Mouse (Mus musculus) yolk sac, embryonic 10.5 days (tissue): ENCODE measurements around the gene Cbx8.

Source experiments
- DNase-seq: peaks from one replicate; pipeline ENCODE4 v3.0.0-alpha.2; 2017; ENCODE audit warnings: low spot score

Gene Cbx8

DNA sequence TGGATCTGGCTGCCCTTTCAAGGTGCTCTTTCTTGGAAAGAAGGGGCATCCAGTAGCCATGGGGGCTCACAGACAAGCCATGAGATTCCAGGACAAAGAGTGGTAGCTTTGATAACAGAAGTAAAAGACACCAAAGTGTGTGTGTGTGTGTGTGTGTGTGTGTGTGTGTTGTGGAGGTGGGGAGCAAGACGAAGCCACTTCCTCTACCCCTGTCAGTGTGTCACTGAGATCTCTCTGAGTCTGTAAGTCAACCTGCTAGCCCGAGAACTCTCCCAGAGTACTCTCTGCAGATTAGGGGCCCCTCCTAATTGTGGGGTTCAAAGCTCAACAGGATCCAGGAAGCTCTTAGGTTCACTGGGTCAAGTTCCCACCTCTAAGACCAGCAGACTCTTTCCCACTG, 9.6 kb upstream of the Cbx8 start:
- no peak for DNase-seq

DNA sequence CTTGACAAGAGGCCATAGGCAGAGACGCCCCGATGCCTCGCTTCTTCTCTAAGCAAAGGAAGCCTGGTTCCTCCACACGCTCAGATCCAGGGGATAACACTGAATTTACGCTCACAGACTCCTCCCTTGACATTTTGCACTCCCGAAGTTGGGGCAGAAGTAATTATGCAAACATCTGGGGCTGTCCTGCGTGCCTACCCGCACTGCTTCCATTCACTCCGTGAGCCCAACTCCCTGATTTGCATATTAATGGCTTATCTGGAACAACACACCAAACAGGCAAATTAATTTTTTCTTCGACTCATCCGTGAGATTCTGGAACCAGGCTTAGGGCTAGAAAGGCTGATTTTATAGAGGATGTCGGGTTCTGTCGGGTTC, 7.4 kb upstream of the Cbx8 start:
- DNase-seq = no peak

GRCm38 (mm10) chr11:119047261-119048132, 6.7 kb upstream of the Cbx8 start:
- no peak for DNase-seq

GRCm38 (mm10) chr11:119046601-119047245, 6.0 kb upstream of the Cbx8 start:
- no peak for DNase-seq

GRCm38 (mm10) chr11:119044551-119045337, 4.0 kb upstream of the Cbx8 start:
- no peak for DNase-seq

- DNase-seq = no peak
Measured at GRCm38 (mm10) chr11:119043761-119044550, 3.2 kb upstream of the Cbx8 start.

- no peak for DNase-seq
Measured at GRCm38 (mm10) chr11:119043273-119043540, 2.4 kb upstream of the Cbx8 start.

DNA sequence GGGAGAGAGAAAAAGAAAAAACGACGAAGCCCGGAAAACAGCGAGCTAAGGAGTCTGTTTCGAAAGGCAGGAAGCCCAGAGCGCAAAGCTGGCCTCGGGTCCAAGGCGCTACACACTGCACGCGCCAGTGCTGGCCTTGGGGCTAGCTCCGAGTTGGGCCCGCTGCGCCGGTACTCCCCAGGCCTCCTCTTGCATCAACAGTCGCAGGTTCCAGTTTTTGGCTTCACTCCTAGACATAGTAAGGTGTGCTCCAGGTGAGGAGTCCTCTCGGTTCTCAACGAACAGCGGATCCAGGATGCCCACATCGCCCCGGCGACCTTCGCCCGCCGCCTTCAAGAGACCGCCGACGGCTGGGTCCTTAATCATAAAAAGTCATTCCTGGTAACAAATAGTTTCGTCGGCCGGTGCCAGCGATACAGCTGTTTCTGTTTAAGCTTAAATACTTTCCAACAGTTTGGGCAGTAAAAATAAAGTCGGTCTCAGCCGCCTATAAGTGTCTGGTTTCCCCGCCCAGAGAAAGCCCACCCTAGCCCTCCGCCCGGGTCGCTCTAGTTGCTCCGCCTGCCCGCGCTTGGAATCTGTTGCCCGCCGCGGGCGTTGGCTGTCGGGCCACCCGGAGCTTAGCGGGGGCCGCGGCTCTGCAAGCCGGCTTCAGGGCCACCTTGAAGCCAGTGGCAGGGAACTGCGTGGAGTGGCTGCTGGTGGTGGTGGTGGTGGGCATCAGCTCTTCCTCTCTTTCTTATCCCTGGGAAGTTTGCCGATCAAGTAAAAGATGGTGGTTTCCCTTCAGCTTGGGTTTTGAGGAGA, 1.9 kb upstream of the Cbx8 start:
- no peak for DNase-seq

GRCm38 (mm10) chr11:119041750-119042465, 1.1 kb upstream of the Cbx8 start:
- no peak for DNase-seq

DNA sequence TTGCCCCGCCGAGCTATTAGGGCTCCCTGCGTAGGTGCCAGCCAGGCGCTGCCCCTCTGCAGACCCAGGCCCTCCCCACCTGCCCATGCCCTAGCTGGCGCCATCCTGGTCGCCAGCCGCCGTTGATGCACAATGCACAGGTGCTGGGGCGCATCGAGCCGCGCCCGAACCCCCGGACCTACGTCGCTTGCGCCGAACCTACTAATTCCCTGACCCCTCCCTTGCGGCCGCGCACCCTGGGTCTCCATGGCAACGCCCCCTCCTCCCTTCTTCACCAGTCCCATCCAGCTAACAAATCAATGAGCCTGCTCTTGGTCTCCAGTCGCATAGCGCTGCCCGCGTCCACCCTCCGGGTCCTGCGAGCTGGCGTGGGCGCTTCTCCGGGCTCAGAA, 552 bp upstream of the Cbx8 start:
- no peak for DNase-seq

DNA sequence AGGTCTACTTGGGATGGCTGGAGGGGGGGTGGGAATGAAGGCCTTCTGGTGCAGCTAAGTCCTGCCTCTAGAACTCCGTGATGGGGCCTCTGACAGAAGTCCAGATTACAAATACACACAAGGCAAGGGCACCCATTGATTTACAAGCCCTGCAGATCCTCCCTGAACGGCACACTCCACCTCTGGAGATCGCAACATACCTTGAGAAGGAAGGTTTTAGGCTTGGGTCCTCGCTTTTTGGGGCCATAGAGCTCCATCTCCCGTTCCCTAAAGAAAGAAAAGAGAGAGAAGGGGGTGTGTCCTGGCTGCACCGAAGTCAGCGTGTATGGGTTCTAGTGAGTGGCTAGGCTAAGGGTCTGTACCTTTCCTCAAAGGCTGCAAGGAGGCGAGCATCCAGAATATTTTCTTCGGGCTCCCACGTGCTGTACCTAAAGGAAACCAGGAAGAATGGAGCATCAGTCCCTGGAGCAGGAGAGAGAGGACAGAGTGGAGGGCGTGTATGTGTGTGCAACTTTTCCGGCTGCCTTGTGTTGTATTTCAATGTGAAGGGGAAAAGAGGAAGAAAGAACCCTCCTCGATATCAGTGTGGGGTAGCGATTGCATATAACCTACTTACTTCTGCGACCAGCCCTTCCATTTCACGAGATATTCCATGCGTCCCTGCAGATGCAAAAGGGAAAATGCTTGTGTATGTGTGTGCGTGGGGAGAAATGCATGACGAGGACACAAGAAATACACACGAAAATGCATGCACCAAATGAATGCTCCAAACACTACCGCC, 847 bp downstream of the Cbx8 start:
- no peak for DNase-seq

DNA sequence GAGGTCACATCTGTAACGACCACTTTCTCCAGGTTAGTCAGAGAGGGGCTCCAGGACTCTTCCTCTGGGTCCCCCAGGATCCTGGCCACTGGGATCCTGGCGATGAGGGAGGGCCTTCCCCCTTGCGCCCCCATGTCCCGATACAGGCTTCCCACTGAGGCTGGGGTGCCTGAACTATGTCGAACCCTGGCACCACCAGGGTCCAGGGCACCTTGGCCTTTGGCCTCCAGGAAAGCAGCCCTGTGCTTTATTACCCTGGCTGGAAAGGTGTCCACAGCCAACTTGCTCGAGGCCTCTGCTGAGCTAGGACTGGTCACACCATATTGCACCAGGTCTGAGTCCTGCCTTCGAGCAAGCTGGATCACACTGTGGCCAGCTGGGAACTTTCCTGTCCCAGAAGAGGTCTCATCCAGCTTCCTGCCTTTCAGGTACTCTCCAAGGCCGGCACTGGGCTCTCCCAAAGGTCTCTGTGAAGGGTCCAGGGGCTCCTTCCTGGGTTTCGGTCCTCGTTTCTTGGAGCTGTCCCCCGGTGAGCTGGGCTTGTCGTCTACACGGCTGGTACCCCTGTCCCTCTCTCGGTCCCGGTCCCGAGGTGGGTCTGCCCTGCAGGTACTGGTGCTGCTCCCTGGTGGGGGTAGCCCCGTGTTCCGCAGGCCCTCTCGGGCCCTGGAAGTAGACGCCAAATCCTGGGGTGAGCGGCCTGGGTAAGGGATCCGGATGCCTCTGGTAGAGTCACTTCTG, 1.9 kb downstream of the Cbx8 start:
- no peak for DNase-seq

GRCm38 (mm10) chr11:119037780-119038401, 2.9 kb downstream of the Cbx8 start:
- no peak for DNase-seq

GRCm38 (mm10) chr11:119036934-119037779, 3.6 kb downstream of the Cbx8 start:
- DNase-seq = no peak

DNA sequence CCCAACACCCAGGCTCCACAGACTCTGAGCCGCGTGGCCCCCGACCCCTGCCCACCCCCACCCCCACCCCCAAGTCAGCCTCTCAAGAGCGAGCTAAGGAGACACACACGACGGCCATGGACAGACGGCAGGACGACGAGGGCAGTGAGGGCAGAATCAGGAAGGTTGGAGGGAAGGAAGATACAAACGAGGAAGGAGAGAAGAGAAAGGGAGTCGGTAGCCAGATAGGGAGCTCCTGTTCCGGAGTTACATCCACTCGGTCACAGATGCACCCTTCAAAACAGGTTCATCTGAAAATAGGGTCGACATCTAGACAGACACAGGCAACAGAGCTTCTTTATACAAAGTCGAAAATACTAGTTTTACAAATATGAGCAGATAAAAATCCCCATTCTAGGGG, 4.3 kb downstream of the Cbx8 start:
- no peak for DNase-seq

DNA sequence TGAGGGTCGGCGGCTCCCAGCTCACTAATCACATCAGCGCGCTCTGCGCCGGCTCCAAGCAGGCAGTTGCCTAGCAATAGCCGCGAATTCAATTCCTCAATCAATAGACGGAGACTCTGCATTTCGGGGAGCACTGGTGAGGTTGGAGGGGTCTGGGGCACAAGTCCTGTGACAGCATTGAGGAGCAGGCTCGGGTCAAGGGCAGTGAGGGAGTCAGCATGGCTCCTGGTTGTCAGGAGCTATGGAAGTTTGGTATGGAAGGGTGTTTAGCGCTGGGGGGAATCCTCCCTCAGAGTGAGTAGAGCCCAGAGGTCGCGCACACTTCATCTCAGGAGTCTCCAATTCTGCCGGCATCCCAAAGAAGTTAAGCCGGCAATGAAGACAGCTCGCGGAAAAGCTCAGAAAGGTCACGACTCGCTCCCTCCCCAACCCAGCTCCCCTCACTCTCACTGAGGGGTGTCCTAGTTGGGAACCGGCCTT, 5.0 kb downstream of the Cbx8 start:
- DNase-seq = no peak

- DNase-seq = no peak
Measured at GRCm38 (mm10) chr11:119035094-119035685, 5.6 kb downstream of the Cbx8 start.
